Mouse (Mus musculus): ENCODE data around the gene Olfr1243.
"Not testable (repeated sequence)": the region's sequence is repeated elsewhere in the genome, so short reads cannot be mapped to it uniquely, and the experiment has no call there.

Gene Olfr1243

DNA sequence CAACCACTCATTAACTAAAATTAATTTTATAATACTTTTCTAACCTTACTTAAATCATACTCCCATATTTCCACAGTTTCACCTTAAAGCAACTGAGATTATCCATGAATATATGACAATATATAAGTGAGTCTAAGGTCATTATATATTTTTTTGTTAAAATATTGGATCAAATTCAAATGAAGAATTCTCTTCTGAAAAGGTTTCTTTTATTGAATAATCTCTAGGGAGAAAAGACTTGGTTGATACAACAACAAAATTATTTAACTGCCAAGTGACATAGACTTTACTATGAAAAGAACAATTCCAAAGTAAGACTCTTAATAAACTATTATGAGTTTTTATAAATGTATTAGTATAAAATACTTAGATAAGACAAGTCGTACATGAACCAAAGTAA lies at the start of gene Olfr1243:
Gene Olfr1243 (minus strand): TSS at position 101 of the 400 bp plus-strand sequence.
- no peak for DNase-seq

DNA sequence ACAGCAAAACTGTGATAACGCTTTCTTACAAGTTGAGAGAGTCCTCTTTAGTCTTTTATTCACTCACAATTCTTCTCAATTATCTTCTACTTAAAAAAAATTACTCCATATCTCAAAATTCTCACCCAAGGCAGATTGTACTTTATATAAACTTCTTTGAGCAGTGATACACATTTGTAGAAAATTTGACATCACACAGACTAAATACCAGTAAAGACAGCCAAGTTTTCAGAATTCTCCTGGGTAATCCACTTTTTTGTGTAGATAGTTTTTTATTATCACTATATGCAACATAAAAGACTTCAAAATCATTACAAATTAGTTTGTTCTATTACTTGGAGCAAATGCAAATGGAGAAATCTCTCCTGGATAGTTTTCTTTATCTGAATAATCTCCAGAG lies 47.1 kb upstream of the Olfr1243 start, which contains the start of gene Olfr1245:
Gene Olfr1245 (minus strand): TSS at position 101 of the 400 bp plus-strand sequence.
- no peak for DNase-seq

DNA sequence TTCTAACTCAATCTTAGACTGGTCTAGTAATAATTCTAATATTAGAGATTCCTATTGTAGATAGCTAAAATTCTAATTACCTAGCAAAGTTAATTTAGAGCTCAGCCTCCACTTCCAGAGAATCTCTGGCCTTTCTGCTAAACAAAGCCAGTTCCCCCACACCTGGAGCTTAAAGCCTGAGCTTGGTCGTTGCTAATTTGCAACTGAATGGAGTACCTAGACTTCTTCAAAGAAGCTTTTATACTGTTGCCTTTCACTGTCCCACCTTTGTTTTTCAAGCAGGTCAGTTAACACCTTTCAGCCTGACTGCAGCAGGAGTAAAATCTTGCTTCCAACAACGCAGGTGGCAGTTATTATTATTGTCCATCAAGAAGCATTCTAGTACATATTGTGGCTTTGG lies 31.4 kb upstream of the Olfr1243 start:
- not testable (repeated sequence) for DNase-seq

DNA sequence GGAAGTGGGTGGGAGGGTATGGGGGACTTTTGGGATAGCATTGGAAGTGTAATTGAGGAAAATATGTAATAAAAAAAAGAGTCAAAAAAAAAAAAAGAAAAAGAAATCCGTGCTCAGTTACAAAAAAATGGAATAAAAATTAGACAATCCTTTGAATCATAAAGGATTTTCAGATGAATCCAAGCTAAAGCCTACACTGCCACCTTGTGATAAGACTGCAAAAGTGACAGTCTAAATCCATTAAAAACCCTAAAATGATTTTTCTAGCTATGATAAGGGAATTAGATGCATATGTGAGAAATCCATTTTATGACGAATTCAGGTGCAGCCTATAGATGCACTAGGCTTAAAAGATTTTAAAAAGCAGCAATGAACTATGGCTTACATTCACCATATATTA lies 13.2 kb upstream of the Olfr1243 start:
- no peak for DNase-seq

DNA sequence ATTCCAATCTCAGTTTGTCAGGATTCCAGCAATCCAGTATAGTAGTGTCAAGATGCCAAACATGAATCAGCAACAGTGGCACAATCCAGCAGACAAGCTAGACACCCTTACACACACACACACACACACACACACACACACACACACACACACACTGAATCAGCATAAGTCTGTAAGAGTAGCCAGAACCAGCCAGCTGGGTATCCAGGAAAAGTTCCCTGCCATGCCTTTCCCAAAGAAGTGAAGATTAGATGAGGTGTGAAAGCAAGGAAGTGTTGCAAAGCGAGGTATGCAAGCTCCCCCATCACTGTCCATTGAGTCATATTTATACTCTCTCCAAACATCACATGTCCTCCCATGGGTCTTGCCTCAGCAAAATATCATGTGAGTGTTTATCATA lies 8.6 kb upstream of the Olfr1243 start:
- DNase-seq, result no peak

DNA sequence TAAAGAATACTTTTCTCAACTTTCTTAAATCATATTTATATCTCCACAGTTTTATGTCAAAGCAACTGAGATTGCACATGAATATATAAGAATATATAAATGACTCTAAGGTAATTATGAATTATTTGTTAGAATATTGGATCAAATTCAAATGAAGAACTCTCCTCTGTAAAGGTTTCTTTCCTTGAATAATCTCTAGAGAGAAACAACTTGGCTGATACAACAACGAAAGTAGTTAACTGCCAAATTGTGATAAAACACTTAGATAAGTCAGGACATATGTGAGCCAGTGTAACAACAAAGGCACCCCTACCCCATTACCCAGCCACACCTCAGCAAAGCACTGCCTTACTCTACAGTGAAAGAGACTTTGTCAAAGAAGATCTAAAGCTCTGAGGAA lies 33.1 kb downstream of the Olfr1243 start, which contains the start of gene Olfr1242:
Gene Olfr1242 (minus strand): TSS at position 101 of the 400 bp plus-strand sequence.
- DNase-seq, result no peak

DNA sequence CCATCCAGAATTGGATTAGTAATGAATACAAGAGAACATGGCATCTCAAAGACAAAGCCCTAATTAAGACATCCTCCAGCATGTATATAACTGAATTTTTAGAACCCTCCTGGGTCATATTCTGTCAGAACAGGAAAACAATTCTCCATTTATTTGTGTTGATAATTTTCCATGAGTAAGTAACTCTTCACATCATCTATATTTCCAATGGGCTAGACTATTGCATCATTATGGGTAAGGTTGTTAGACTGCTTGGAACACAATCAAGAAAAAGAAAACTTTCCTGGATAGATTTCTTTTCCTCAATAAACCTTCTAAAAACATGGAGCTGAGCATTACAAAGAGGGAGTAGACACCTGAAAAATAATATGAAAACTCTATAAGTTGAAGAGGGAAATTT lies 44.3 kb downstream of the Olfr1243 start, which contains the start of gene Olfr1241:
Gene Olfr1241 (minus strand): TSS at position 101 of the 400 bp plus-strand sequence.
- DNase-seq, result no peak
